Mouse (Mus musculus) ES-Bruce4 (cell line): ENCODE results near the gene Sorcs2.

Source experiments
- EP300 ChIP-seq: IDR thresholded peaks from 2 replicates; pipeline ENCODE4 v1.6.1; 2011; ENCODE audit warnings: low read depth, low read length; ENCODE audit not compliant: insufficient read depth
- POLR2A ChIP-seq: IDR thresholded peaks from one replicate; pipeline ENCODE4 v1.8.1; 2011; ENCODE audit warnings: low read length; ENCODE audit not compliant: insufficient read depth

DNA sequence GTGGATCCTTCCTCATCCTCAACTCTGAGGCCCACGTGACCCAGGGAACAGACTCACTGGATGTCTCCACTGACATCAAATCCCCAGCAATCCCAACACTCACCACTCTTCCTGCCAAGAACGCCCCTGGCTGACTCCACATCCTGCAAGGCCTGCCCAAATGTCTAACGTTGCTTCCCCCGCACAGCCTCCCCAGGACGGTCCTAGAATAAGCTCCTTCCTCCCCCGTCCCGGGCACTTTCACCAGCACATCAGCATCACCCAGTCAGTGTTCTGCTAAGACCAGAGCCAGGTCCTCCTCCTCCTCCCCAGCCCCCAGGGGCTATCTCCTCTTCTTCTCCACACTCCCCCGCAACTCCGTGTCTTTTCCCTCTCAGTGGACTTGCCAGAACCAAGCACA, 105.6 kb downstream of the Sorcs2 start:
- TF ChIP-seq POLR2A = no peak
- no peak for TF ChIP-seq EP300
